Mouse (Mus musculus) E14TG2a.4 (cell line): ENCODE measurements at regions not wholly inside any gene's neighbourhood (a gene's known extent, or its start where the extent isn't known, plus 50 kb on each side); places are given as distances from the start of the nearest gene placed in this dataset.

Experiments used
- CTCF ChIP-seq: conservative IDR thresholded peaks from 2 replicates; pipeline ENCODE4 v1.5.1; 2014; ENCODE audit warnings: low read length
- NANOG ChIP-seq: IDR thresholded peaks from 2 replicates; pipeline ENCODE4 v1.6.1; 2014; ENCODE audit warnings: borderline replicate concordance, low read length, mixed read lengths

DNA sequence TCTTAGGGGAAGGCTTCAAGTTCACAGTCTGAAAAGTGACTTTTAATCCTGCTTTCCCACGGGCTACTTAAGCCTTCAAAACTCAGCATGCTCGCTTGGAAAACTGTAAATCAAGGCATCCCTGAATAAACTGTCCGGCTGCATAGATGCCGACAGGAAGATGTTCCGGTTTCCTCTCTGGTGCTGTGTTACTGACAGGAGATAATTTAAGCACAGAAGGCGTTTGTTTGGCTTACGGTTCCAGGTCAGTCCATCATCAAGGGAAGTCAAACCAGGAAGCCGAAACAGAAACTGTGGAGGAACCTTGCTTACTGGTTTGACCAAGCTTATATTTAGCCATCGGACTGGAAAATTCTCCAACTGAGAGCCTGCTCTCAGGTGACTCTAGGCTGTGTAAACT, 52.6 kb upstream of the Prkcq start:
- TF ChIP-seq CTCF: no peak
- no peak for TF ChIP-seq NANOG
